Mouse (Mus musculus) erythroblast, embryonic 14.5 days (primary cell): ENCODE results near the gene Trmt61a.

Experiments
- GATA1 ChIP-seq: IDR thresholded peaks from 2 replicates; pipeline ENCODE4 v1.6.1; 2012; ENCODE audit warnings: low read length, inconsistent platforms, mixed read lengths
- TAL1 ChIP-seq: IDR thresholded peaks from 3 replicates; pipeline ENCODE4 v1.6.1; 2012; ENCODE audit warnings: low read length, inconsistent platforms, mixed read lengths

DNA sequence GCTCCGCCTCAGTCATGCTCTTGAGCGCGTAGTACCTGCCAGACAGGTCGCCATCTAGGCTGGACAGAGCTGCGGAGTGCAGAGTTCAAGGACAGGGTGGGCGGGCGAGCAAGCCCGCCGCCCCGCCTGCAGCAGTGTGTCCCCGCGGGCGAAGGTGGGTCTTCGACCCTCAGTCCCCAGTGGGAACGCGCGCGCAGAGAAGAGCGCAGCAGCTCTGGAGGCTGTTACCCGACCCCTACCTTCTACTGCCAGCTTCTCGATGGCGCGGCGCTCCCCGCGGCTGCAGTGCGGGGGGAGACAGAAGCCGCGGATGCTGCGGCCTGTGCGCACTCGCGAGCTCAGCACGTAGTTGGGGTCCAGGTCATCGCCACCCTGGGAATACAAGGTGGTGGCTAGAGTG, 6.9 kb upstream of the Trmt61a start:
- TF ChIP-seq GATA1 (no peak), TAL1 (no peak)
